9 mouse cellular contexts compared by ENCODE assay signal in genomic region chr9:41391591-41392320, GRCm38 (mm10).
DNase-seq lines count a peak whose midpoint lies in the region; ATAC-seq lines count a peak whose summit lies in the region.
"Had no signal": no experiment of that assay in that cellular context is flagged by ENCODE, and none has a peak within 500 bp of the region (broad histone marks: within the 10 kb centered on the region; RNA-seq: fewer than 3 reads in every experiment).

No protein-coding gene starts in this region.

- ATAC-seq in inflammation-experienced regulatory T-cells, adult 6 months, result no peak

- peak; percentile 23 for DNase-seq in adrenal gland, postnatal 10 days
- no peak for DNase-seq in adrenal gland, adult 2 months
- peak; percentile 12 for DNase-seq in lung, postnatal 10 days
- no peak for DNase-seq in lung, adult 18-20 months
- peak; percentile 68 to 71 for DNase-seq in layer of hippocampus, adult 8-10 months (ENCODE audit: low spot score in 2 of 2)
- peak; percentile 55 to 62 for DNase-seq in right cerebral cortex, adult 2 months (ENCODE audit: low spot score in 2 of 2)
- DNase-seq in spleen, adult 12 weeks (ENCODE audit: low spot score), result no peak
- DNase-seq: liver, embryonic 13.5 days had no signal

Comparison
In these comparisons a context has a peak if more than half of its experiments do, and no peak if none do; other contexts are left out.
1. DNase-seq: peak in adrenal gland, postnatal 10 days (single experiment), lung, postnatal 10 days (single experiment), layer of hippocampus, adult 8-10 months (2 of 2) and right cerebral cortex, adult 2 months (2 of 2); none in adrenal gland, adult 2 months (single experiment), lung, adult 18-20 months (0 of 2) and spleen, adult 12 weeks (single experiment).